Mouse (Mus musculus): ENCODE data around the gene Ccdc89. TPM values are rescaled to one million over a fixed set of nuclear protein-coding genes. Genes with fewer than 3 reads are reported as not detected.

Ccdc89 gene
- polyA plus RNA-seq (2014; fragmentation: Illumina TruSeq; extraction: RNeasy Lipid Tissue Mini Kit (QIAGEN cat#74804); ENCODE audit: low read depth, low replicate concordance) = 1.4 TPM

GRCm38 (mm10) chr7:90426020-90427001 is at the start of gene Ccdc89:
Ccdc89 (plus strand) TSS chr7:90426577.

GRCm38 (mm10) chr7:90442518-90443080 is 16.2 kb downstream of the Ccdc89 start, which contains the start of gene Crebzf:
Crebzf (plus strand) TSS chr7:90442729.

GRCm38 (mm10) chr7:90456845-90457468 is 30.6 kb downstream of the Ccdc89 start, which contains the start of gene Tmem126a:
Tmem126a (minus strand) TSS chr7:90457229.

GRCm38 (mm10) chr7:90475793-90476312 is 49.5 kb downstream of the Ccdc89 start, which contains the start of gene Tmem126b:
Tmem126b (minus strand) TSS chr7:90476001.

GRCm38 (mm10) chr7:90476313-90477245 is 50.2 kb downstream of the Ccdc89 start, which contains the start of gene Dlg2:
Dlg2 (plus strand) TSS chr7:90476672.

Other genes starting within 250 kb of the Ccdc89 start
- not detected for gene Ccdc83, start 160.8 kb upstream of the Ccdc89 start, polyA plus RNA-seq (2014; fragmentation: Illumina TruSeq; extraction: RNeasy Lipid Tissue Mini Kit (QIAGEN cat#74804); ENCODE audit: low read depth, low replicate concordance)
- 156 TPM for gene Sytl2, start 124.3 kb upstream of the Ccdc89 start, polyA plus RNA-seq (2014; fragmentation: Illumina TruSeq; extraction: RNeasy Lipid Tissue Mini Kit (QIAGEN cat#74804); ENCODE audit: low read depth, low replicate concordance)
- 232 TPM for gene Crebzf, start 16.2 kb downstream of the Ccdc89 start, polyA plus RNA-seq (2014; fragmentation: Illumina TruSeq; extraction: RNeasy Lipid Tissue Mini Kit (QIAGEN cat#74804); ENCODE audit: low read depth, low replicate concordance)
- gene Tmem126a, start 30.7 kb downstream of the Ccdc89 start, polyA plus RNA-seq (2014; fragmentation: Illumina TruSeq; extraction: RNeasy Lipid Tissue Mini Kit (QIAGEN cat#74804); ENCODE audit: low read depth, low replicate concordance) = 150 TPM
- gene Tmem126b, start 49.4 kb downstream of the Ccdc89 start, polyA plus RNA-seq (2014; fragmentation: Illumina TruSeq; extraction: RNeasy Lipid Tissue Mini Kit (QIAGEN cat#74804); ENCODE audit: low read depth, low replicate concordance) = 52.8 TPM
- 6.9 TPM for gene Dlg2, start 50.1 kb downstream of the Ccdc89 start, polyA plus RNA-seq (2014; fragmentation: Illumina TruSeq; extraction: RNeasy Lipid Tissue Mini Kit (QIAGEN cat#74804); ENCODE audit: low read depth, low replicate concordance)